Mouse (Mus musculus) spleen, embryonic (tissue): Measurements from ENCODE around the gene Akr1d1.

Source experiments
- CTCF ChIA-PET: fragments of 350-600 bp; sonication (Branson Sonifier 250); formaldehyde crosslinking; loops from one replicate; lab custom pipeline; 2022; lab: Charles Lee

The Akr1d1 gene

DNA sequence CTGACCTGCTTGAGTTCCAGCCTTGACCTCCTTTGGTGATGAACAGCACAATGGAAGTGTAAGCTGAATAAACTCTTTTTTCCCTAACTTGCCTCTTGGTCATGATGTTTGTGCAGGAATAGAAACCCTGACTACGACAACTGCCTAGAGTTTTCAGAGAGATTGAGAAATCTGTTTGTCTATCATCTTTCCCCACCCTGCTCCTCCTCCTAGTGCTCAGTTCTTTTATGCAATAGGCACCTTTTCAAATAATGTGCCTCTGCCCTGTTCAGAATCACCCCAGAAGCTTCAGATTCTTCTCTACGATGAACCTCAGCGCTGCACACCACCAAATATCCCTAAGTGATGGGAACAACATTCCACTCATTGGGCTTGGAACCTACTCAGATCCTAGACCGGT is at the start of gene Akr1d1:
Gene Akr1d1, plus strand, starts transcription at position 234 of the 400 bp plus-strand sequence.
- CTCF ChIA-PET, result no interaction called here

DNA sequence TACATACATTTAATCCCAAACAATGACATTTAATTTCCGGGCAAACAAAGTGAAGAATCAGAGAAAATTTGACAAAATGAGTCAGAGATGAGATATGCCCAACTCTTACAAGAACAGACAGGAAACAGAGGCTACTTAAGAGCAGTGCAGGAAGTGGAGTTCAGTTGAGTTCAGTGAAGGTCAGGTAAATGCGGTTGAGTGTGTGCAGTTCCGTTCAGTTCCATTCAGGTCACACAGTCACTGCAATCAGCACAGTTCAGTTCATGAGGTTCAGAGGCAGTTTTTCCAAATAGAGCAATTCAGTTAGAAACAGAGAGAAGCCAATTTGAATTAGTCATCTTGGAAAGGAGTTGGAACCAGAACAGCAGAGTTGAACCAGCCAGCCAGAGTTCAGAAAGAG is 48.8 kb upstream of the Akr1d1 start:
- CTCF ChIA-PET, result no interaction called here

DNA sequence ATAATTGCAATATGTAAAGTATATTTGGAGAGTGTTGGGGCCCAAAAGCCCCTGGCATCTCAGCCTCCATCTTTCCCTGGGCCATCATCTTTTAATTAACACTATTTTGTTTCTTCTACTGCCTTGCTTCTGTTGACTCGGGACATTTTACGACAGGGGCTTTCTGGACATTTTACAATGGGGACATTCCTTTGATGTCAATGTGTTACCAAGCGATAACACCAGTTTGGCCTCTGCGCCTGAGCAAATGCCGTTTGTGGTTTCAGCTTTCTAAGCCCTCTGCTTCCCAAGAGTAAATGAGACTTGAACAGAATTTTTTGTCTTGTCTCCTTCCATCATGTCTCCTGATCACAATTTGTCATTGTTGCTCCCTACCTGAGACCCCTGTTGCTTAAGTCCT is 46.7 kb upstream of the Akr1d1 start:
- CTCF ChIA-PET, result no interaction called here

DNA sequence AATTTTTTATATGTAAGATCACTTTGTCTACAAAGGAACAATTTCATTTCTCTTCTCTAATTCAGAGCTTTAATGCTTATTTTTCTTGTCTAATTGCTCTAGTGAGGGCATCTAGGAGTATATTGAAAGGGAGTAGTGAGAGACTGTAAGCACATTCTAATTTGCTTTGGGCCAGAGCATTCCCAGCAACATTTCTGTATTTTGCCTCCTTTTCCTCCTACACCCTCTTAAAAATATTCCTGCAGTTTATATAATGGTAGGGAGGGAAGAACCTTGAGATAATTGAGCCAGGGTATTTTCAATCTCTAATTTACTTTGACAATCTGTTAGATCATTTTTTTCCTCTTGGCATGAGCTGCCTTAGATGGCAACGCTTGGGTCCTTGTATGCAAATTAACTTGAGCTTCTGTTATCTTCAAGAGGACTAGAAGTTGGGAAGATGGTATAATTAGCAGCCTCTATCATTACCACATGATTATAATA is 45.3 kb upstream of the Akr1d1 start:
- CTCF ChIA-PET, result no interaction called here

DNA sequence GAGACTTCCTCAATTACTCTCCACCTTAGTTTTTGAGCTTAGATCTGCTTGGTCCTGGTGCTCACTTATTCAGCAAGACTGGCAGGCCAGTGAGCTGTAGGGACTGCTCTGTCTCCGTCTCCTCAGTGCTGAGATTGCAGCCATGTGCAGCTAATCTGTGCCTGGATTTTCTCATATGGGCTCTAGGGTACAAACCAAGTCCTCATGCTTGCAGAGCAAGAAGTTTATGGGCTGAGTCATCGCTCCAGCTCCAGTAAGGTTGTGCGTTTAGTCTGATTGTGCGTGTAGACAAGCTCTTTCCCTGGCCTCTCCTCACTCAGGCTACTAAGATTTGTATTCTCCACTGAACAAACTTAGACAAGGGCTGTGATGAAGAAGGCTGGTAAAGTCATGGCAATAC is 43.5 kb upstream of the Akr1d1 start:
- CTCF ChIA-PET, result no interaction called here

DNA sequence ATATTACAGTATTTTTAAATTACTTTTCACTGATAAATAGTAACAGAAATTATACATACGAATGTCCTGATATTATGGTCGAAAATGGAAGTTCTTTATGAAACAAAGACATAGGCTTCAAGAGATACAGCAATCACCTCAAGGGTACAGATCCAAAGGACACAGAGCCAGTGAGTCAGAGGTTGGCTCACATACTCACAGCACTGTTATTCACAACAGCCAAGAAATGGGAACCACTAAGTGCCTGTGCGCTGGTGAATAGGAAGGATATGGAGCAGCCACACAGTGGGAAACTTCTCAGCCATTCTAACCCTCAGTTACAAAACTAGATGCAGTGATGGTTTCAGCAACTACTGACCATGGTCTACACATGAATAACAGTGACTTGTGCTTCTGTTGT is 37.7 kb upstream of the Akr1d1 start:
- CTCF ChIA-PET, result no interaction called here

DNA sequence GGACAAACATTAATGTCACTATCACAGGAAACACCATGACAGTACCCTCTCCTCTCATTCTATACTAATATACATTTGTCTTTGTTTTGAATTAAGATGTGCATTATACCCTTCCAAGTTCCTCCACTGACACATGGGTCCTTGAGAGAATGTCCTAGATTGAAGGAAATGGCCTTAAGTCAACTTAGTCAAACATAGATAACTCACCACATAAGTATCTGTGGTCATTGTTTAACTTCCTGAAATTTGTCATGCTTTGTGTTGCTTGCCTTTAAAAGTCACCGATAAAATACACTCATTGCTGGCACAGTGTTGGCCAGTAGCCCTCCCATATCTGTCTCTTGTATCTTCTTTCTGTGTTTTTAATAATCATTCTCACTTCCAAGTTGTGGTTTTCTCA is 35.0 kb upstream of the Akr1d1 start:
- CTCF ChIA-PET, result no interaction called here

DNA sequence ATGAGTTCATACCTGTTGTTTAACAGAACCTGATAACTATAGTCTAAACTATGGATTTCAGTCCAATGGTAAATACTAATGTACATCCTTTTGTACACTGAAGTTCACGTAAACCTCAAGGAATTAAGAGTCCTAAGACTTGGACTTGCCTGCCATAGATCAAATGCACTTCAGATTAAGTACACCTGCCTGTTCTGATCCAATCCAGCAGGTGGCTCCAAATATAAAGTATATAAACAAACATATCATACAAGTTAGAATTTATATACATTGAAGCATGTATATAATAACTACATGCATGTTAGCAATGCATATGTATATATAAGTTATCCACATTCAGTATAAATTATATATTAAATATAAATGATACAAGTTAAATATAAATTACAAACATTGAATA is 33.1 kb upstream of the Akr1d1 start:
- CTCF ChIA-PET, result interaction anchor here (0.6 to 1.2 kb wide), 2 partner anchors 24 to 69 kb away, joined by 3 read pairs; no protein-coding TSS in a partner anchor

DNA sequence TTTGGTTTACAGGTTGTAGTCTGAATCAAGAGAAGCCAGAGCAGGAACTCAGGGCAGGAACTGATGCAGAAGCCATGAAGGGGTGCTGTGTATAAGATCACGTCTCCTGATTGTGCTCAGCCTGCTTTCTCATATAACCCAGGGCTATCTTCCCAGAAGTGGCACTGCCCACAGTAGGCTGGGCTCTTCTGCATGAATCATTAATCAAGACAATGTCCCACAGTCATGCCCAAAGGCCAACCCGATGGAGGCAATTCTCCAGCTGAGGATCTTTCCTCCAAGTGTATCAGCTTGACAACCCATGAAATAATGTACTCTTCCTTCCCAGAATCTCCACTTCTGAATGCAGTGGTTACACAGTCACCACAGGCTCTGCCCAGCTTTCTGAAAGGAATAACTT is 24.4 kb upstream of the Akr1d1 start:
- CTCF ChIA-PET, result no interaction called here

DNA sequence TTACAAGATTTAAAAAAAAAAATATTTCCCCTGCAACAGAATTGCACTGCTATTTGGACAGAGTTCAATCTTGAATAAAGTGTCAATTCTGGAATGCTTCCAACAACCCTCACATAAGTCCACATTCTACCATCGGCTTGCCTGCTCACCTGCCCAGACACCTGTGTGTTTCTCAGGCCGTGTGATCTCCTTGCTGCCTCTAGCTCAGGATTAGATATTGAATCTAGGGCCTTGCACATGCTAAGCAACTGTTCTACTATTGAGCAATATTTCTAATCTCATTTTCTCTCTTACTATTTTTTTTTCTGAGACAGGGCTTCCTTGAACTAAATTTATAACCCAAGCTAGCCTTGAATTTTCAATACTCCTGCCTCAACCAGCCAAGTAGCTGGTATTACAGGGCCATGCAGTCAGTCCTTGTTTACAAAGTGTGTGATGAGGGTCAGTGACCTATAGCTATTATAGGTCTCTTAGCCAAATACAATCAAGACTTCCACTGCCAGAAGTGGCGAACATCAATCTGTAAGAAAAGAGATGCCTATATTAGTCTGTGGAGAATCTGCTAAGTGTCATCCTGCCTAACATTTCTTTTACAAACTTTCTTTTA is 23.0 kb upstream of the Akr1d1 start:
- CTCF ChIA-PET, result no interaction called here

DNA sequence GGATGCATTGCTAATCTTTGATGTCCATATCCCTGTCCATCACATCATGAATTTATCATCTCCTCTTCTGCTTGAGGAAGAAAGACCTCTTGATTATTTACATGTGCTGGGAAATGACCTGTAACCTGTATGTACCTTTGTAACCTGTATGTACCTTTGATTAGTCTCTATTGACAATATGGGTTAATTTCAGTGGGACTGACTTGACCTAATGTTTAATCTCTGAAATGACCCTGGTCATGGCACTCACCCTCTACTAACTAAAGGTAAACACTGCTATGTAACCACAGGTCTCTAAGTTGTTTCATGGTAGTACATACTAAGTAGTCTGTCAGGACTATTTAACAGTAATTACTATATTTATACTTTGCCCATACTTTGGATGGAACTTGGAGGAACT is 19.2 kb upstream of the Akr1d1 start:
- CTCF ChIA-PET, result interaction anchor here (0.6 kb wide), 1 partner anchor 47 kb away, joined by 4 read pairs; no protein-coding TSS in a partner anchor

DNA sequence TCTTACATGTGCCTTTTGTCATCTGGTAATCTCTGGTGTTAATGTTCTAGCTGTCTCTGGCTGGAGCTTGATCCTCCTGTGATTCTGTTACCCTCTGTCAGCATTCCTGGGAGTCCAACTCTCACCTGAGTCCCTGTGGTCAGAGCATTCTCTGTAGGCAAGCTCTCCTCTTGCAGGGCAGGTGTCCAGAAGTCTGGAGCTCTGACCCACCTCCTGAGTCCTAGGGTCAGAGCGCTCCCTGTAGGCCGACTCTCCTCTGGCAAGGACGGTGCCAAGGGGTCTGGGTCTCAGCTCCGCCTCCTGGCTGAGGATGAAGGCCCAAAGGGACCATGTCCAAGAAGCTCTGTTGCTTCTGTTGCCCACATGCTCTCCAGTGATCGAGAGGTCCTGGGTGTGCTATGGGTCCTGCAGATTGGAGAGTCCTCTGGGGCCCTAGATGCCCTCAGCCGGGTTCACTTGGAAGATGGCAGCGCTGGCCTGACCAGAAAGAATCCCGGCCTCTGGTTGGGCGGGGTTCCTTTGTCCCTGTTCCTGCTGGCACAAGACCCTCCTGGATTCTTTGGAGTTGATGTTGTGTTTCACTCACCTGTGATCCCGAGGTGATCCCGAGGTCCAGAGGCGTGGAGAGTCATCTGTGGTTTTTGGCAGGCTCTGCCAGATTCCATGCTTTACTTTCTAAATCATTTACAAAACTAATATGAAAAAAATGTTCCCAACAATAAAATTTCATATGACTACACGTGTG is 9.2 kb upstream of the Akr1d1 start:
- CTCF ChIA-PET, result no interaction called here

DNA sequence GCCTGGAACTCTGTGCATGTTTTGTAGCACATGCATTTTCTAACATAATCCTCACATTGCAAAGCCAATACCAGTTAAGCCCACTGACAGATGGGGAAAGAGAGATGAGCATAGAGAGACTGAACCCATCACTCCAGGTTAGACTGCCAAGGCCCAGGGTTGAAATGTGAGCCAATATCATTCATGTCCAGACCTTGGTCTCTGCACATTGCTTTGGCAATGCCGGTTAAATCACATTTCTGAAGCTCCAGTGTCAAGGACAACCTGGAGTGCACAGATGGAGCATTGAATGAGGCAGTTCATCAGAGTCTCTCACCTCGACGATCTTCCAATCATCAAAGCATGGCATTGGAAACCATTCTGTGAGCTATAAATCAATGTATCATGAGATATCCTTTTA is 2.1 kb downstream of the Akr1d1 start:
- CTCF ChIA-PET, result no interaction called here

DNA sequence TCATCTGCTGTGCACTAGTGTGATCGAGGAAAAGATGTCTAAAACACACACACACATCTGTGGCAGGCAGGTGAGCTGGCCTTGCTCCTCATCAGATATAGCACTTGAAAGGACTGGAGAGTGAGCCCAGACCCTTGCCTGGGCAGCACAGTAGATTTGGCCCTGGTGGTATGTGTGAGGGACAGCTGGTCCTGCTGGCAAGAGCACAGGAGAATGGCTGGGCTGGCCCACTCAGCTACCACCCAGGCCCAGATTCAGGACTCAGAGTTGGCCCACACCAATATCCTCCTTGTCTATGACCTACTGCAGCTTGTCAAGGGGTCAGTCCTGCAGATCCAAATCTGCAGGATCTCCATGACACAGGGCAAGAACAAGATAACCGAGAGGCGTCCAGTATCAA is 6.9 kb downstream of the Akr1d1 start:
- CTCF ChIA-PET, result no interaction called here

DNA sequence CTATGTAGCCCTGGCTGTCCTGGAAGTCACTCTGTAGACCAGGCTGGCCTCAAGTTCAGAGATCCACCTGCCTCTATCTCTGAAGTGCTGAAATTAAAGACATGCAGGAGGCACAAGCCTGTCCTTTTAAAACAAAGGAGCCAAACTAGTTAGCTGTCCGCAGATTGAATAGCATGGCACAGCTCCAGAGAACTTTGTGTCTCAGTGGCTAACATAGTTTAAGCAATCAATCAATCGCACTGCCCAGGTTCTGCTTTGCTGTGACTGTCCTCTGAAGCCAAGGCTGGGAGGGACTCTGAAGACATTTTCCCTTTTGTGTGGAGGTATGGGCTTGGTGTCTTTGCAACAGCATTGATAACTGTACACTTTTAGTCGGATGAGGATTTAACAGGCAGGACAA is 7.8 kb downstream of the Akr1d1 start:
- CTCF ChIA-PET, result no interaction called here

DNA sequence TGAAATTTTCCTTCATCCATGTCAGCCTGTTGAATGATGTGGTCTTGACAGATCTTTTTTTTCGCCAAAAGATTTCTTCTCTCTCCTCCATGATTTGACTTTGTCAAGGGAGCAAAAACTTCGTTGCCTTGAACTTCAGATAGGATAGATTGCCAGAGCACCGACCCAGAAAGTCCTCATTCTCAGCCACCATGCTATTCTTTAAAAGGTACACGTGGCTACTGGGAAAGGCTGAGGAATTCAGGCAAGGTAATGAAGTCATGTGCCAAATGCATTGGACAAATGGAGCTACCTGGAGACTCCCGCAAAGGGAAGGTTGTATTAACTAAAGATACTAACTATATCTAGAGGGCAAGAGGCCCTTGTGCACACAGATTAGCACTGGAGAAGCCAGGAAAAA is 8.8 kb downstream of the Akr1d1 start:
- CTCF ChIA-PET, result no interaction called here

DNA sequence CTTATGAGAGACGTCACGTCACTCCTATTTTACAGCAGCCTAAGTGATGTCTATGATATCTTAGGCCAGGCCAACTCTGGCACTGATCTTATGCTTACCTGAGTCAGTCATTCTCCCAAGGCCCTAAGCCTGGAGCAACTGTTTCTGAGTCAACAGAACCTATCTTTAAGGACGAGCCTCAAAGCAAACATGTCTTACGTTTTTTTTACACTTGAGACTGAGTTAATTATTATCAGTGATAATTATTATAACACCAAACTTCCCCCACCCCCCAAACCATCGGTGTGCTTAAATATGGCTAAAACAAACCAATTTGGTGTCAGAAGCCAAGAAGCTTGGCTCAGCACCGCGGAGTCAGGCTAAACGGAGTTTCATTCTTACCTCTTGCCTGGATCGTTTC is 9.4 kb downstream of the Akr1d1 start:
- CTCF ChIA-PET, result no interaction called here

DNA sequence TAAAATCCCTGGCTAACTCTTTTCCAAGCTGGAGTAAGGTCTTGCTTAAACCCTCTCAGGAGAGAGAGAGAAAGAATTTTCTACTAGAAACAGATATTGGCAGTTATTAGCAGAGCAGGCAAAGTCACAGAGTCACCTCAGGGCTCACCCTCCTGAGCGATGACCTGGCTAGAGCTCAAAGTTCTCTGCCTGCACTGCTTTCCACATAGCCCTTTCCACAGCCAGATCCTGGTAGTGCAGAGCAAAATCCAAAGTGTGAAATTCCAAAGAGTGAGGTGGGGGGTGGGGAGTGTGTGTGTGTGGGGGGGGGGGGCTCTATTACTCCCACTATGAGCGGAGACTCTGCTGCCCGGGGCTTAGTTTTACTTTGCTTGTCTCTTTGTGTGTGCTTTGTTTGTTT is 10.1 kb downstream of the Akr1d1 start:
- CTCF ChIA-PET, result no interaction called here

DNA sequence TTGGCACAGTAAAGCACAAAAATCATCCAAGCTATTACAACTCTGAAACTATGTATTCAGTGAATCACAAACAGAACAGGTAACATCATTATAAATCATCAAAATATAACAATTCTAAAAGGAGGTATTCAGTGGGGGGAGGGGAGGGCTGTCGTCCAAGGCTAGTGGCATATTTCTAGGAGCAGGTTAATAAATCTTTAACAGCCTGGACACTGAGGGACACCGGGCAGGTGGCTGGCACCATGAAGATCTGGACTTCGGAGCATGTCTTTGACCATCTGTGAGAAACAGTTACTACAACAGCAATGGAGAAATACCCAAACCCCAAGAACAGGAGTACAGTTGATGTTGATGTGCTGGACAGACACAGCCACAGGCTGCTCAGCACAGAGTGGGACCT is 11.2 kb downstream of the Akr1d1 start:
- CTCF ChIA-PET, result no interaction called here

DNA sequence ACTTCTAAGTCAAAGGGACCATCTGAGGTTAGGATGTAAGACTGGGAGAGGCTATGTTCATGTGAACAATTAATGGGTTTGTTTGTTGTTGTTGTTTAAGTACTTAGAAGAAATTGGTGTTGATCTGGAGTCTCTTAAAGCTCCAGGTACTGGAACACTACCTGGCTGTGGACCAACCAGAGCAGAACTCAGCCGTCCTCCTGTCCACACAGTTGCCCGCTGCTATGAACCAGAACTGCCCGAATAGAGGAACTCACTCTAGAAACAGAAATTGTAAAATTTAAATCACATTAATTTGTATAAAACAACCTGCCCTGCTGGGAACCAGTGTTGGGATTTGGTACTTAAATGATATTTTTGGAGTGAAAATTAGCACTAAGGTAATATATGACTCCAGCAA is 12.2 kb downstream of the Akr1d1 start:
- CTCF ChIA-PET, result no interaction called here

DNA sequence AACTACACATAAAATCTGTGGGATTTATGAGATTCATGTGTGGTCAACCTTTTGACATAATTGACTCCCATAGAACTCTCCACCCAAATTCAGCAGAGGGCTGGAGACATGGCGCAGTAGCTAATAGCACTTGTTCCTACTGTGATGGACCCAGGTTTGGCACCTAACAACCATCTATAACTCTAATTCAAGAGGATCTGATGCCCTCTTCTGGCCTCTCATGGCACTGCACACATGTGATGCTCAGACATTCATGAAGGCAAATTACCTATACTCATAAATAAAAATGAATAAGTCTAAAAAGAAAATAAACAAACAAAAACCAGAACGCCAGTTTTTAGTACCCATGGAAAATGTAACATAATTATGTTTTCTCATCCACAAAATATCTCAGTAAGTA is 22.8 kb downstream of the Akr1d1 start:
- CTCF ChIA-PET, result interaction anchor here (0.5 kb wide), 1 partner anchor 11 kb away, joined by 3 read pairs; no protein-coding TSS in a partner anchor

DNA sequence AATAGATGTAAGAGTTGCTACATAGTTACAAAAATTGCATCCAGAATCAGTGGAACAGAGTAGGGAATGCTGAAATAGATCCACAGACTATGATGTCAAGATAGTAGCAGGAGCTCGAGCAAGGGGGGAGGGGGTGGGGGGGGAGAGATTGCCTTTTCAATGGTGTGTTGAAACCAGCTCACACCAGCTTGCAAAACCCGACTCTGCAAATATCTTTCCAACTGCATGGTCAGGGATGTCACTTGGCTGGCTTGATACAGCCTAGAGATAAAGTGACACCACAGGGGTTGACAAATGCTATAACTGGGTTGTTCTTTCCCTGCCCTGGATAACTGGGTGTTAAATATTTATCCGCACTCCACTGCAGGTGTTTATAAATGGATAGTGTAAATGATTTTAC is 24.0 kb downstream of the Akr1d1 start:
- CTCF ChIA-PET, result interaction anchor here (0.6 kb wide), 1 partner anchor 23 kb away, joined by 3 read pairs; no protein-coding TSS in a partner anchor

DNA sequence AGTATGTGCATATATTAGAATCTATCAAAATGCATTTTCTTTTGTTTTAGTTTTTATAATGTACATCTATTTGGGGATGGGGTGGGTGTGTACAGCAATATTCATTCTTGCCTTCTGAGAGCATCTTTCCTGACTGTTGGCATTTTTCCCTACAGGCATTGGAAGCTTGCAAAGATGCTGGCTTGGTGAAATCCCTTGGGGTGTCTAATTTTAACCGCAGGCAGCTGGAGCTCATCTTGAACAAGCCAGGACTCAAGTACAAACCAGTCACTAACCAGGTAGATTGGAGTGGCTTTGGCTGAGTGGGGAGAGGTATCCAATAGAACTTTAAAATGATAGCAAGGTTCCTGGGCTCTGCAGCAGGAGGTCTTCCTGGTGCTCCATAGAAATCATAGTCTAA is 24.4 kb downstream of the Akr1d1 start:
- CTCF ChIA-PET, result interaction anchor here (0.6 kb wide), 1 partner anchor 23 kb away, joined by 3 read pairs; no protein-coding TSS in a partner anchor
